Mouse (Mus musculus) midbrain, embryonic 10.5 days (tissue): Measurements from ENCODE around the gene Nradd. TPM values are rescaled to one million over a fixed set of nuclear protein-coding genes. Genes with fewer than 3 reads are reported as not detected.
A peak's percentile ranks its signal among the peaks of the same experiment; 100 is the strongest.

Experiments
- DNase-seq: peaks from one replicate; pipeline ENCODE4 v3.0.0-alpha.2; 2017; ENCODE audit warnings: low spot score
- H3K27ac ChIP-seq: fragments of 300-500 bp; sonication (generic); replicated peaks from 2 replicates; pipeline ENCODE4 v1.5.1; 2016; ENCODE audit warnings: mild to moderate bottlenecking
- H3K27me3 ChIP-seq: fragments of 300-500 bp; sonication (generic); 2 replicates; pipeline ENCODE4 v1.6.1; 2016; ENCODE audit warnings: low read depth, mild to moderate bottlenecking; ENCODE audit not compliant: poor library complexity, severe bottlenecking
- H3K36me3 ChIP-seq: fragments of 300-500 bp; sonication (generic); 2 replicates; pipeline ENCODE4 v1.6.1; 2016; ENCODE audit warnings: mild to moderate bottlenecking, moderate library complexity
- H3K4me1 ChIP-seq: fragments of 300-500 bp; sonication (generic); 2 replicates; pipeline ENCODE4 v1.6.1; 2016
- H3K4me3 ChIP-seq: fragments of 300-500 bp; sonication (generic); 2 replicates; pipeline ENCODE4 v1.5.1; 2016; ENCODE audit warnings: mild to moderate bottlenecking, moderate library complexity
- H3K9me3 ChIP-seq: fragments of 300-500 bp; sonication (generic); replicated peaks from 2 replicates; pipeline ENCODE4 v1.6.1; 2016; ENCODE audit warnings: mild to moderate bottlenecking
- WGBS: fragments of 180-500 bp; shearing (Covaris S2); methylation state at CpG from one replicate; pipeline ENCODE4 v1.1.7; 2016; 5-methylcytosine and 5-hydroxymethylcytosine counted together
- polyA plus RNA-seq: library from polyadenylated mRNA; unstranded; fragments of >200 nt; fragmentation: Nextera tagmentation; extraction: Ambion mirVana; gene quantifications from 2 replicates; pipeline ENCODE4 v1.2.1, GENCODE M21; 2016

The Nradd gene
- polyA plus RNA-seq, 1 experiment from 2014 or later, result 36.8 TPM

DNA sequence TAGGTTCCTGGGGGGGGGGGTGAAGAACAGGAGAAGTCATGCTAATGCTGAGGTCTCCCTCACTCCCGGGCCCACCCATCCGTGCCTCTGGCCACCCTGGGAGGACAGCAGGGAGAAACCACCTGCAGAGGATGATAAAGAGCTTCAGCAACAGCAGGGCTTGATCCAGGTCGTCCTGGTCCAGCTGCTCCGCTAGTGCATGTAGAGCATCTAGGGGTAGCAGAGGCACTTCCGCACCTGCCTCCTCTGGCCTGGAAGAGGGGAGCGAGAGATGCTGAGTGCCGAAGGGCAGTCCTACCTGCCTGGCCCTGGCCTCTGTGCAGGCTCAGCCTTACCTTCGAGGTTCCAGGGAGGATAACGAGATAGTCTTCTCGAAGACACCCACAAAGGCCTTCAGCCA, 20.0 kb upstream of the Nradd start:
- Histone ChIP-seq H3K4me3 (no peak overlapping the region), H3K9me3 (no peaks in the 10 kb centered on the region), H3K4me1 (peaks cover 21% of the 10 kb centered on the region), H3K27me3 (no peaks in the 10 kb centered on the region), H3K27ac (0 out of 2 replicates have a peak overlapping the region, but pooled peaks have one; percentile 42), H3K36me3 (no peaks in the 10 kb centered on the region)
- DNase-seq, result no peak
- 84% methylated on average over 10 of the region's 10 CpGs for WGBS

DNA sequence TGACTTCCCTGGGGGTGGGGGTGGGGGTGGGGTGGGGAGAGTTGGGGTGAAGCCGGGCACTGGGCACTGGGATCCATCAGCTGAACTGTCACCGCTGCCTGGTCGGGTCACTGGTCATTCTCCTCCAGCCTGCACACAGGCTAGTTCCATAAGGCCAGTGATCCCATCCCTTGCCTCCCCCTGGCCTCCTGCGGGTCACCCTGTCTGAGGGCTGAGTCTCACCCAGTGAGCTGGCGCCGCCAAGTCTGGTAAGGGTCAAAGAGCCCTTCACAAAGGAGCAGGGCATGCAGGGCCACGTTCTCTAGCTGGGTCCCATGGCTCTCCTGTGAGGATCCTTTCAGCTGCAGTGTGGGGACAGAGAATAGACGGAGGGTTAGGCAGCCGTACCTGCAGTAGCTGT, 19.5 kb upstream of the Nradd start:
- H3K36me3 ChIP-seq, result no peaks in the 10 kb centered on the region
- no peaks in the 10 kb centered on the region for H3K9me3 ChIP-seq
- no peak for DNase-seq
- H3K27ac ChIP-seq, result peak overlapping the region; percentile 42; the same call in 1 of the 2 replicates
- H3K27me3 ChIP-seq, result no peaks in the 10 kb centered on the region
- peaks cover 16% of the 10 kb centered on the region for H3K4me1 ChIP-seq
- no peak overlapping the region for H3K4me3 ChIP-seq
- 70% methylated on average over 9 of the region's 9 CpGs for WGBS

DNA sequence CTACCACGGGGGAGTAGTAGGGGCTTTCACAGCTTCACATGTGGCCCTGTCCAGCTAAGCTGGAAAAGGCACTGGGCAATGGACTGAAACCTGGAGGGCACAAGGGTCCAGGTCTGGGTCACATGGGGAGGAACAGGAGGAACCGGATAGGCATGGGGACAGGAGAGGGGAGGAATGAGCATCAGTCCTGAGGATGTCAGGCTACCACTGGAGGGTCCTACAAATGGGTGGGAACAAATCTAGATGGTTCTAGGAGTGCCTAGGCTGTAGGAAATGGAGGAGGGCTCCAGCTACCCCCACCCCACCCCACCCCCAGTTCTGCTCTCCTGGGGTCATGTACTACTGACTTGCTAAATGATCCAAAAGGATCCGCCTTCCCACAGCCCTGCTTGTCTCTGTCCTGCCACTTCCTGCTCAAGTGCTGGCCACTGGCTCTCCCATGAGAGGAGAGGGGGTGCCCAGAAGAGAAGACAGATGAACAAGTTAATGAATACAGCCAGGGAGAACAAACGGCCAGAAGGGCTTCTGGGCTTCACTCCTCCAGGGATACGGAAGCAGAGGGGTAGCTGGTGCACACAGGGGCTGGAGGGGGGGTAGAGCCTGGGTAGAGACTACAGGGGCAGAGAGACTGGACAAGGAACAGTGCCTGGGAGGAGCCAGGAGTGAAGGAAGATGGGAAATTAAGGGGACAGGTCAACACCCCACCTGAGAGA, 18.7 kb upstream of the Nradd start:
- Histone ChIP-seq H3K36me3 (0 out of 2 replicates have a peak, but pooled peaks cover 7% of the 10 kb centered on the region), H3K9me3 (no peaks in the 10 kb centered on the region), H3K27me3 (no peaks in the 10 kb centered on the region), H3K4me3 (no peak overlapping the region), H3K4me1 (peaks cover 14% of the 10 kb centered on the region), H3K27ac (peak overlapping the region; percentile 49; the same call in 1 of the 2 replicates)
- no peak for DNase-seq
- 65% methylated on average over 5 of the region's 5 CpGs for WGBS

DNA sequence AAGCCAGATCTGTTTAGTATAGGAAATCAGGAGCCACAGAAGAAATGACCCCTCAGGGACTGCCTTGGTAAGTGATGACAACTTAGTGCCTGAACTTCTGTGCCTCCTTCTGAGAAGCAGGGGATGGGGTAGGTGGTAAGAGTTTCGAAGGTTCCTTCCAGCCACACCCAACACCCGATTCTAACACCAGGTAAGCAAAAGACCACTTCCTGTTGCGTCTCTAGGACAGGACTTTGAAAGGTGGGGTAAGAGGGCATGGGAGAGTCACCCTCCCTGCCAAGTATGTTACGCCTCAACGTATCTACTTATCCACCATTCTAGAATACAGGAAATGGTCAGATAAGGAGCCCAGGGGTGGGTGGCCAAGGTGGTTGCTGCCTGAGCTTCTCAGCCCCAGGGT, 16.8 kb upstream of the Nradd start:
- 0 out of 2 replicates have a peak, but pooled peaks cover 13% of the 10 kb centered on the region for H3K36me3 ChIP-seq
- H3K4me1 ChIP-seq, result peaks cover 14% of the 10 kb centered on the region
- no peak overlapping the region for H3K27ac ChIP-seq
- no peaks in the 10 kb centered on the region for H3K9me3 ChIP-seq
- DNase-seq, result no peak
- H3K4me3 ChIP-seq, result no peak overlapping the region
- H3K27me3 ChIP-seq, result peaks cover 7% of the 10 kb centered on the region
- WGBS, result 88% methylated on average over 5 of the region's 5 CpGs

DNA sequence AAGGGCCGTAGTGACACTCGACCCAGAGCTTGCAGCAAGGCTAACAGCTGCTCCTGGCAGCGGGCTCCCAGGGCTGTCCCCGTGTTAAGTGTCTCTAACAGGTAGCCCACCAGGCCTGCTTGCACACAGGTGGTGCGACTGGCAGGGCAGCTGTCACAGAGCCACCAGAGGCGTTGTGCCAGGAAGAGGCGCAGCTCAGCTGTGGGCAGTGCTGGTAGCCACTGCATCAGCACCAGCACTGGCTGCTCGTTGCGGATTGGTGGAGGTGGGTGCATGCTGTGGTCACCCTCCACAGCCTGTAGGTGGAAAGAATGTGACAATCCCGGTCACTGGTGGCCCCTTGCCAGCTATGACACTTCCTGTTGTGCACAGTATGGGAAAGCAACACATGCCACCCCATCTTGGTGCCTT, 14.4 kb upstream of the Nradd start:
- 90% methylated on average over 10 of the region's 10 CpGs for WGBS

DNA sequence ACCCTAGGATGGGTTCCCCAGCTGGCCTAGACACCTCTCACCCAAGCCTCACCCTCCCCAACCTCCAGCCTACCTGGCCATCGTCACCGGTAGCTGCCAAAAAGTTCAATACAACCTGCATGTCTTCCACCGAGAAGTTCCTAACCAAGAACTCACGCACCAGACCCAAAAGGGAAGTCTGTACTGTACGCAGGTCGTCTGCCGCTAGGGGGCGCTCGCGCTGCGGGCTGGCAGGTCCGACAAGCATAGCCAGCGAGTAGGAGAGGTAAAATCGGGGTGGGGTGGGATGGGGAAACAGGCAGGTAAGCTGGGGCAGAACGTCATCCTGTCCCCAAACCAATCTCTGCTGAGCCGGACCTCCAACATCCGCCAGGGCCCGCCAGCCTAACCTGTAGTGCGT, 11.0 kb upstream of the Nradd start:
- H3K27me3 ChIP-seq, result peaks cover 62% of the 10 kb centered on the region

More for the DNA sequence above, 14.4 kb upstream of the Nradd start:
- no peak overlapping the region for H3K27ac ChIP-seq
- no peak overlapping the region for H3K4me3 ChIP-seq
- H3K4me1 ChIP-seq, result peaks cover 28% of the 10 kb centered on the region
- no peaks in the 10 kb centered on the region for H3K9me3 ChIP-seq
- DNase-seq, result no peak
- H3K27me3 ChIP-seq, result peaks cover 29% of the 10 kb centered on the region
- H3K36me3 ChIP-seq, result 0 out of 2 replicates have a peak, but pooled peaks cover 13% of the 10 kb centered on the region

DNA sequence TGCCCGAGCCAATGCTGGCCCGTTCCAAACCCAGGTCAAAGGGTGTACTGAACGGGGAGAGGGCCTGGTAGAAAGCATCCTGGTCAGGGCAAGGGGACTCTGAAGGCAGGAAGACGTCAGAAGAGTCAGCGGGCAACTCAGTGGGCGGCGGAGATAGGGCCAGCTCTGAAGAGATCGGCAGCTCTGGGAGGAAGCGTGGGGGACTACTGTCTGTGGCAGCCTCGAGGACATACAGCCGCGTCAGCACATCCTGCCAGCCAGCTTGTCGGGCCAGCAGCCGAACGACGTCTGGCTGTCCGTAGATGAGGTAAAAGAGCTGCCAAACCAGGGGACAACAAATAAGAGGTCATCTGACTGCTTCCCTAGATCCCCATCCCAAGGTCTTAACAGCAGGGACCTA, 9.6 kb upstream of the Nradd start:
- no peak for DNase-seq
- H3K4me1 ChIP-seq, result peaks cover 39% of the 10 kb centered on the region
- H3K36me3 ChIP-seq, result 0 out of 2 replicates have a peak, but pooled peaks cover 13% of the 10 kb centered on the region
- H3K27me3 ChIP-seq, result peaks cover 66% of the 10 kb centered on the region
- H3K9me3 ChIP-seq, result no peaks in the 10 kb centered on the region
- no peak overlapping the region for H3K4me3 ChIP-seq
- 80% methylated on average over 17 of the region's 17 CpGs for WGBS
- peak overlapping the region; percentile 19; the same call in 1 of the 2 replicates for H3K27ac ChIP-seq

More for the DNA sequence above, 11.0 kb upstream of the Nradd start:
- peak; percentile 88 for DNase-seq
- Histone ChIP-seq H3K4me3 (peak overlapping the region; percentile 23), H3K9me3 (no peaks in the 10 kb centered on the region), H3K36me3 (0 out of 2 replicates have a peak, but pooled peaks cover 13% of the 10 kb centered on the region), H3K4me1 (peaks cover 39% of the 10 kb centered on the region), H3K27ac (peak overlapping the region; percentile 42; the same call in 1 of the 2 replicates)
- WGBS, result 4% methylated on average over 19 of the region's 19 CpGs

DNA sequence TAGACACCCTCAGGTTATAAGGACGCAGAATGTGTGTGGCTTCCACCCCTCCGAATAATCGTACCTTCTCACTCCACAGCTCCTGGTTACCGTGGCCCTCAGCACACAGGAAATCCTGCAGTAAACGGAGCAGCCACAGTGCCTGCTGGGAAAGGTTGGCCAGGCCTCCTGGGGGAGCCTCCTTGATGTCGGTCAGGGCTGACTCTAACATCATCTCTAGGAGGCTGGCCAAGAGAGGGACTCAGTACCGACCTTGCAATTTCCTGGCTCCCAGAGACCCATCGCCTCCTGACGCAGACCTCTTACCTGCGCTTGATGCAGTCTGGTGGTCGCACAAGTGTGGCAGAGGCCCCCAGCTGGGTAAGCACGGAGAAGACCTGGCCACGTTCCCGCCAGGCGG, 8.4 kb upstream of the Nradd start:
- no peak for DNase-seq
- Histone ChIP-seq H3K36me3 (peaks cover 4% of the 10 kb centered on the region; the same call in 1 of the 2 replicates), H3K27me3 (peaks cover 66% of the 10 kb centered on the region), H3K27ac (no peak overlapping the region), H3K4me1 (peaks cover 39% of the 10 kb centered on the region), H3K4me3 (no peak overlapping the region), H3K9me3 (no peaks in the 10 kb centered on the region)
- WGBS, result 85% methylated on average over 15 of the region's 15 CpGs

DNA sequence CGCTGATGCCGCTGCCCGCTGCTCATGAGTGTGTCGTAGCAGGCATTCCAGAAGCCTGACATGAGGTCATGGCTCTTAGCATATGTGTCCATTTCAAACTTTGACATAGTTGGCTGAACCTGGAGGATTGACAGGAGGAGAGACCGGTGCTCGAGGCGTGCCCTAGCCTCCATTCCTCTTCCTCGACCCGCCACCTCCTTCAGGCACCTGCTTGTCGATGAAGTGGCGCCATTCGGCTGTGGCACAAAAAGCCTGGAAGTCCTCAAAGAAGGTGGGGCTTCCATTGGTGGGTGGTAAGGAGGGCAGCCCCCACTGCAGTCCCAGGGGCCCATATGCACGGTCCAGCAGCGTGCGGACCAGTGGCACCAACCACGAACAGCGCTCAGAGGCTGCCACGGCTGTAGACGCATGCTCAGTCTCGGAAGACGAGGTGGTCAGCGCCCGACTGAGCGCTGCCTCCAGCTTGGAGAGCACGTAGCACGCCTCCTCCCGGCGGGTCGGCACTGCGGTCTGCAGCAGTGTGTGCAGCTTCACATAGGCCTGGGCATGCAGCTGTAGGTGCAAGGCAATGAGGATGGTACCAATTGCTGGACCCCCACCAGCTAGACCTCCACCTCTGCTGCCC, 7.5 kb upstream of the Nradd start:
- 13% methylated on average over 30 of the region's 30 CpGs for WGBS
- H3K9me3 ChIP-seq, result no peaks in the 10 kb centered on the region
- no peak overlapping the region; the same call in 1 of the 2 replicates for H3K27ac ChIP-seq
- H3K4me3 ChIP-seq, result peak overlapping the region; percentile 49
- H3K27me3 ChIP-seq, result peaks cover 69% of the 10 kb centered on the region
- peaks cover 39% of the 10 kb centered on the region for H3K4me1 ChIP-seq
- peak; percentile 58 for DNase-seq
- peaks cover under 1% of the 10 kb centered on the region; the same call in 1 of the 2 replicates for H3K36me3 ChIP-seq

DNA sequence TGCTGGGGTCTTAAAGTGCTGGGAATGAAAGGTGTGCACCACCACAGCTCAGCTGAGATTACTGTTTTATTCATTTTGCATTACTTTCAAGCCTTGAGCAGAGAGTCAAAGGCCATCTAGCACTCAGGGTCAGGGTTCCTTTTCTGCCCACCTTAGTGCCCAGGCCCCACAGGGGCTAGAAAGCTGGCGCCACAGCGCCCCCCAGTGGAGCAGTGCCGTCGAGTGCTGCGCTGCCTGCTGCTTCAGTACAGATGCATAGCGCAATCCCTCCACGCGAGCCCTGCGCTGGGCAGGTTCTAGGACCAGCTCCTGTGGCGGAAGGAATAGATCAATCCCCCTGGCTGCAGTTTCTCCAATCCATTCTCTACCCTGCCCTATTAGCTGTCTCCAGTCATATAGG, 6.9 kb upstream of the Nradd start:
- Histone ChIP-seq H3K4me3 (peak overlapping the region; percentile 49), H3K27ac (no peak overlapping the region; the same call in 1 of the 2 replicates), H3K9me3 (no peaks in the 10 kb centered on the region), H3K27me3 (peaks cover 70% of the 10 kb centered on the region), H3K4me1 (peaks cover 39% of the 10 kb centered on the region), H3K36me3 (peaks cover 3% of the 10 kb centered on the region; the same call in 1 of the 2 replicates)
- 9% methylated on average over 10 of the region's 10 CpGs for WGBS
- DNase-seq, result peak; percentile 80

DNA sequence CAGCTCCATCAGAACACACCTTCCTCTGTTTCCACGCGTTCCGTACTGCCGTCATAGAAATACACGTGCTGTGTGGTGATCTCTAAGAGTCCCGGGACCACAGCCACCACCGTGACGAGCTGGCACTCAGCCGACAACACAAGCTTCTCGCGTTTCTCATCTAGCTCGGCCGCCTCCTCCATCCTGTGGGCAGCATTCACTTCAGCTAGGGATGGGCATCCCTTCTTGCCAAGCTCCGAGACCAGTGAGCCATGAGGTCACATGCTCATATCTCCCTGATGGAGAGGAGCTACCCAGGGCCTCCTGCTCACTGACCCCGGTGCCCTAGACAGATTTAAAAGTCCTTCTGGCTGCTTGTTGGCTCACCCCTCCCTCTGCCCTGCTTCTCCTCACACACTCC, 5.9 kb upstream of the Nradd start:
- peaks cover 71% of the 10 kb centered on the region for H3K27me3 ChIP-seq
- peaks cover 42% of the 10 kb centered on the region for H3K4me1 ChIP-seq
- peaks cover 3% of the 10 kb centered on the region; the same call in 1 of the 2 replicates for H3K36me3 ChIP-seq

DNA sequence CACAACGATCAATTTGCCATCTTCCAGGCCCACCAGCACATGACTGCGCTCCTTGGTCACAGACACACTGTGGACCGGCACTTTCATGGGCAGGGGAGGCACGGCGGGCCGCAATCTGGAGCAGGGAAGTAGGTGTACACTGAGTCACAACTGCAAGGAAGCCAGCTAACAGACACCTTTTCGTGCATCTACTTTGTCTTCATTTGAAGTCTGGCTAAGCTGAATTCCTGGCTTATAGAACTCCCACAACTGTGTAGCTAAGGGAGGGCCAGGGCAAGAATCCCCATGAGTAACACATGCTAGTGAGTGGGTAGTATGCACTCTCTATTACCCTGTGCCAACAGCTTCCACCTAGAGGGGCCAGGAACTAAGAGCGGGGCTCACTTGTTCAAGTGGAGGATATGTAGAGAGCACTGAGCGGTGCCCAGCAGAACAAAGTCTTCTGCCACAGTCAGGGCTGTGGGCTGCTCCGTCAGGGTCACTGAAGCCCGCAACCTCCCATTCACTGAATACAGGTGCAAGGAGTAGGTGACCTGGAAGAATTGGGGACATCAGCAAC, 1.2 kb upstream of the Nradd start:
- no peak for DNase-seq
- 67% methylated on average over 11 of the region's 11 CpGs for WGBS
- peaks cover 26% of the 10 kb centered on the region for H3K36me3 ChIP-seq
- H3K4me3 ChIP-seq, result peak overlapping the region; percentile 61
- H3K27ac ChIP-seq, result peak overlapping the region; percentile 88
- H3K9me3 ChIP-seq, result no peaks in the 10 kb centered on the region
- peaks cover 24% of the 10 kb centered on the region for H3K27me3 ChIP-seq
- H3K4me1 ChIP-seq, result peaks cover 26% of the 10 kb centered on the region

More for the DNA sequence above, 5.9 kb upstream of the Nradd start:
- no peak overlapping the region for H3K27ac ChIP-seq
- H3K4me3 ChIP-seq, result no peak overlapping the region
- whole genome bisulfite sequencing, result 94% methylated on average over 15 of the region's 15 CpGs
- DNase-seq, result no peak
- H3K9me3 ChIP-seq, result no peaks in the 10 kb centered on the region
